11 mouse cellular contexts compared by ENCODE assay signal in the genomic region with DNA sequence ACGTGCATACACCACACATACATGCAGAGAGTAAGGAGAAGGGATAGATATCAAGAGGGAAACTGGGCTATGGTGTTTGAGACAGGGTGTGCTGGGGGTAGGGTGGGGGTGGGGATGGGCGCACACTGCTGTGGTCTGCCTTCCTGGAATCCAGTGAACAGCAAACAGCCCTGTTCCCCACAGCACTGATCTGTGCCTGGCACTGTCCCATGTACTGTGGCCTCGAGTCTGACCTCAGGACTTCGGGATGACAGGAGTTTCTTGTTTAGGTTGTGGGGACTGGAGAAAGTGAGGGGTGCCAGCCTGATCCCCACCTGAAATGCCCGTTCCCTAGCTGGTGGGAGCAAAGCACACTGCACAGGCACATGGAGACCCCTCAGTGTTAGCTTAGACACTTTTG. TPM values are rescaled to one million over a fixed set of nuclear protein-coding genes. Genes with fewer than 3 reads are reported as not detected.
DNase-seq lines count a peak whose midpoint lies in the region; ATAC-seq lines count a peak whose summit lies in the region.
"Had no signal": no experiment of that assay in that cellular context is flagged by ENCODE, and none has a peak within 500 bp of the region (broad histone marks: within the 10 kb centered on the region; RNA-seq: fewer than 3 reads in every experiment).

A gene (minus strand): TSS at position 41 of the 400 bp plus-strand sequence.

- H3K9me3 ChIP-seq in heart, embryonic 16.5 days (replicated peaks; ENCODE audit: control insufficient read depth, low read length): no peaks in the 10 kb centered on the region
- no peaks in the 10 kb centered on the region for H3K9me3 ChIP-seq in neural tube, embryonic 13.5 days
- no peaks in the 10 kb centered on the region for H3K9me3 ChIP-seq in limb, embryonic 13.5 days
- H3K9me3 ChIP-seq: embryonic facial prominence, embryonic 13.5 days; midbrain, embryonic 12.5 days had no signal

- H3K9ac ChIP-seq in heart, embryonic 16.5 days (ENCODE audit: low read length): no peak within 1 kb of the TSS
- no peak within 1 kb of the TSS for H3K9ac ChIP-seq in neural tube, embryonic 13.5 days
- no peak within 1 kb of the TSS for H3K9ac ChIP-seq in limb, embryonic 13.5 days
- H3K9ac ChIP-seq: midbrain, embryonic 12.5 days had no signal

- H3K4me2 ChIP-seq in heart, embryonic 16.5 days (ENCODE audit: low read depth, low read length): no peak within 1 kb of the TSS
- H3K4me2 ChIP-seq in neural tube, embryonic 13.5 days: no peak within 1 kb of the TSS
- no peak within 1 kb of the TSS for H3K4me2 ChIP-seq in limb, embryonic 13.5 days (replicated peaks)
- H3K4me2 ChIP-seq: midbrain, embryonic 12.5 days had no signal

- H3K4me1 ChIP-seq in heart, embryonic 16.5 days (ENCODE audit: control insufficient read depth, insufficient read depth, low read length): peaks cover 74% of the 10 kb centered on the region
- peaks cover 74% of the 10 kb centered on the region for H3K4me1 ChIP-seq in neural tube, embryonic 13.5 days (replicated peaks)
- peaks cover 71% of the 10 kb centered on the region for H3K4me1 ChIP-seq in limb, embryonic 13.5 days

- DNase-seq in heart, adult 8-10 months (ENCODE audit: low spot score): no peak
- DNase-seq in neural tube, embryonic 10.5 days (ENCODE audit: extremely low spot score, low spot score): no peak
- no peak for DNase-seq in urinary bladder, postnatal 10 days (ENCODE audit: low spot score)
- DNase-seq in ovary, postnatal 36 days (ENCODE audit: low spot score): no peak
- DNase-seq: right cerebral cortex, postnatal 4 days had no signal

- H3K27ac ChIP-seq in heart, embryonic 16.5 days (ENCODE audit: low read length): peak within 1 kb of the TSS; percentile 90
- peak within 1 kb of the TSS; percentile 55; the same call in 1 of the 2 replicates for H3K27ac ChIP-seq in neural tube, embryonic 13.5 days (replicated peaks)
- peak within 1 kb of the TSS; percentile 87; the same call in 1 of the 2 replicates for H3K27ac ChIP-seq in limb, embryonic 13.5 days

- WGBS in heart, embryonic 16.5 days: 74% methylated on average over 5 of the region's 5 CpGs
- 85% methylated on average over 5 of the region's 5 CpGs for WGBS in neural tube, embryonic 13.5 days
- 77% methylated on average over 5 of the region's 5 CpGs for WGBS in limb, embryonic 13.5 days

- H3K4me3 ChIP-seq in heart, embryonic 16.5 days (ENCODE audit: low read length): no peak within 1 kb of the TSS
- no peak within 1 kb of the TSS for H3K4me3 ChIP-seq in neural tube, embryonic 13.5 days
- no peak within 1 kb of the TSS for H3K4me3 ChIP-seq in limb, embryonic 13.5 days
- H3K4me3 ChIP-seq: embryonic facial prominence, embryonic 13.5 days; midbrain, embryonic 12.5 days had no signal

- no peaks in the 10 kb centered on the region for H3K27me3 ChIP-seq in heart, embryonic 16.5 days (ENCODE audit: control insufficient read depth, insufficient read depth, low read length)
- no peaks in the 10 kb centered on the region for H3K27me3 ChIP-seq in neural tube, embryonic 13.5 days
- no peaks in the 10 kb centered on the region for H3K27me3 ChIP-seq in limb, embryonic 13.5 days
- H3K27me3 ChIP-seq: embryonic facial prominence, embryonic 13.5 days; midbrain, embryonic 12.5 days had no signal

- H3K36me3 ChIP-seq in heart, embryonic 16.5 days (ENCODE audit: control insufficient read depth, insufficient read depth): no peaks in the 10 kb centered on the region
- no peaks in the 10 kb centered on the region for H3K36me3 ChIP-seq in neural tube, embryonic 13.5 days
- peaks cover 5% of the 10 kb centered on the region; the same call in 1 of the 2 replicates for H3K36me3 ChIP-seq in limb, embryonic 13.5 days
- H3K36me3 ChIP-seq: embryonic facial prominence, embryonic 13.5 days; midbrain, embryonic 12.5 days had no signal

- no peak for ATAC-seq in heart, embryonic 16.5 days (replicated peaks; ENCODE audit: extremely low read depth, insufficient read depth, low FRiP score)
- no peak for ATAC-seq in neural tube, embryonic 13.5 days (ENCODE audit: low read depth)
- ATAC-seq in limb, embryonic 13.5 days (ENCODE audit: low FRiP score, low read depth): no peak

RNA-seq across cellular contexts. Expression of the gene that starts here (rescaled TPM):
- 1.2 and 1.3 TPM in 2 replicates for polyA plus RNA-seq in heart, embryonic 16.5 days (2015; fragmentation: Nextera tagmentation; extraction: Ambion mirVana)
- total RNA-seq in heart, adult 8-10 months (2022): not detected
- polyA plus RNA-seq in neural tube, embryonic 13.5 days (2015; fragmentation: Nextera tagmentation; extraction: Ambion mirVana): 1.7 and 2.8 TPM in 2 replicates
- polyA plus RNA-seq in limb, embryonic 13.5 days (2015; fragmentation: Nextera tagmentation; extraction: Ambion mirVana): 1.8 and 2.4 TPM in 2 replicates
- polyA plus RNA-seq: brain, embryonic 14.5 days had no signal
